Mouse (Mus musculus) layer of hippocampus, adult 11-12 months (tissue): ENCODE measurements at regions not wholly inside any gene's neighbourhood (a gene's known extent, or its start where the extent isn't known, plus 50 kb on each side); places are given as distances from the start of the nearest gene placed in this dataset.

Experiments used
- DNase-seq: peaks from one replicate; pipeline ENCODE4 v3.0.0; 2022; ENCODE audit warnings: low spot score

DNA sequence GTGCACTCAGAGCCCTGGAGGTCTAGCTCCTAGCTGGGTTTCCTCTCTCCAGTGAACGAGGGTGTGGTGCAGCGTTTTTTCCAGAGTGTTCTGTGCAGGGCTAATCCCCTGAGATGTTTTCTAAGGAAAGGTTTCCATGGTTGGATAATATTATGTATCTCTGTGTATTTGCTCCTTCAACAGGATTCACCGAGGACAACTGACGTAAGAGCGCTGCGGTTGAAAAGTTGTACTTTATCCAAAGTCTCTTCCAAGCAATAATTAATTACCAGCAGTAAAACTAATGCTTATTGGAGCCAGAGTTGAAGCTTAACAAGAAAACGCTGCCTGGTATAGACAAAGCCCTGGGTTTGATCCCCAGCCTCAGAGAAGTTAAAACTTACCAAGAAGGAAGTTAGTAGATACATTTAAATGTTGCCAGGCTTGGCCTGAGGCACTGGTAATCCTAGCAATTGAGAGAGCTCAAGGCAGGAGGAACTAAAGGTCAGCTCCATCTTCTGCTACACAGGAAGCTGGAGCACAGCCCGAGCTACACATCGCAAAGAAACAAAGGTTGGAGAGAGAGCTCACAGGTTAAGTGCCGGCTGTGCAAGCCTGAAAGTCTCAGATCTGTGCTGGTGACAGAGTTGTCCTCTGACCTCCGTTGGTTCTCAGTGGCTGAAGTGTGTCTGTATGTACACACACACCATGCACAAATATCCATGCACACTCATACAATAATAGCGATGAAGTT, 51.2 kb upstream of the Rap1b start:
- no peak for DNase-seq

DNA sequence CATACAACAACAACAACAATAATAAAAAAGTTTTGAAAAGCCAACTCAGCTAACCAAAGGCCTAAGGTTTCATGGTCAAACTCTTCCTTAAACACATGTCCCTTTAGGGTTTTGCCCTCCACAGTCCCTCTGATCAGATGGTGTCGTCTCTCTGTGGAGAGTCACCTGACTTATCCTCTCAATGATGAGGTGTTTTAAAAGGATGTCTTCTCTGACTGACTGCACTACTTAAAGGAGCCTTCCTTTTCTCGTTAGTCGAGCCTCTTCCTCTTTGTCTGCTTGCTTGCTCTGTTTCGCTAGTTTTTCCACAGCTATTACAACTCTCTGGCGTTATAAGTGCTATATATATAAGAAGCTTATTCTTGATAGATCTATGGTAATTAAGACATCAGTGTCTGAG, 51.9 kb upstream of the Rap1b start:
- no peak for DNase-seq

DNA sequence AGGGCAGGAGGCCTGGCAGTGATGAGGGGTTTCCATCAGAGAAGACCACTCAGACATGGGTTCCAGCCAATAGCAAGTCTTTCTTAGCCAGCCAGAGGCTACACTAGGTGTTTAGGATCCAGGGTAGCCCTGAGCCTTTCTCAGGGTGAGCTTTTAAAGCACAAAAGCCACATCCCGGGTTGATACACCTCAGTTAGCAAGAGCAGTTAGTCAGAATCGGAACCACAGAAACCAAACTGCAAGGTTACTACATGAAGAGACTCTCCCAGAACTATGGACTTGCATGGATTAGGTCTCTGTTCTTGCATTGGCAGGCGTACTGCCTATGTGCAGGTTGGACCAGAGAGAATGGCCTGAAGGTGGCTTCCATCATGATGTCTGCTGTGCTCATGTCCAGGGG, 52.6 kb upstream of the Rap1b start:
- no peak for DNase-seq

DNA sequence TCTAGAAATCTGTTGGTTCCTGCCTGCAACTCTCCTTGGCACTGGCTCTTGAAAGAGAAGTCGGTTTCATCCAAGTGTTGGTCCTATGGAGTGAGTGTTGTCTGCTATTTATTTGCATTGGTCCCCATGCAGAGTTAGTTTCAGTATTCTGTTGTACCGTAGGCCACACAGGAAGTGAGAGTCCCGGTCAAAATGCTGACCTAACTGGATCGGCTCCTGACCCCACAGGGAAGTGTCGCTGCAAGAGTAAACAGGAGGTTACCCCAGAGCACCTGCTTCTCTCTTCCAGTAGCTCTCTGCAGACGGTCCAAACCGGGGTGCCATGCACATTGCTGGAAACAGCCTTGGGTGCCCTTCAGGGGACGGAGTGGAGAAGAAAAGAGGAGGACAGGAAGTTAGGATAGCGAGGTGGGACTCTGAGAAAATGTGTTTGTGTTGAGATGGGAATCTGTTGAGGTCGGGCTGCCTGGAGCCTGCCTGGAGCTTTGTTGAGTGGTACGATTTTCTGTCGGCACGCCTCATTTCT, 53.6 kb upstream of the Rap1b start:
- peak; percentile 32 for DNase-seq

DNA sequence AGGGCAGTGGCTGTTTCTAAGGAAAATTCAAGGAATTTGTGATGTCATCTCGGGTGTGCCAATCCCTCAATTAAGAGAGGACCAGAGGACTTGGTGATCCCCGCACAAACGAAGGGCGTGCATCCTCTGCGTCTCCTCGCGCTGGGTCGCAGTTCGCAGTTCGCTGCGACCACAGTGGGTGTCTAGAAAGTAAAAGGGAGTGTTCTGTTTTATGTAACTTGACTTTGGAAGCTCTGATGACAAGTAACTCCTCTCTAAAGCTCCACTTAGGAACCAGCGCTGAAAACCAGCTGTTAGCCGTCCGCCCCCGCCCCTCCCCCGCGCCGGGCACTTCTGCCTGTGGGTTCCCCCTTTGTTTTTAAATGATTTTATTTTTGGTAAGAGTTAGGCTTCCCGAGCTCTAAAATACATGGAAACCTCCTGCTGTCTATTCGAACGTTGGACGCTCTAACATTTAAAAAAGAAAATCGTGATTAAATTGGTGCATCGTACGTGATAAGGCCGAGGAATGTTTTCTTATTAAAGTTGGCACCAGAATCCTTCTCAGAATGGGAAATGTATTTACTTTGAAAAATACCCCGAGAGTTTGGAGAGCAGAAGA, 59.9 kb upstream of the Rap1b start:
- DNase-seq: peak; percentile 17

DNA sequence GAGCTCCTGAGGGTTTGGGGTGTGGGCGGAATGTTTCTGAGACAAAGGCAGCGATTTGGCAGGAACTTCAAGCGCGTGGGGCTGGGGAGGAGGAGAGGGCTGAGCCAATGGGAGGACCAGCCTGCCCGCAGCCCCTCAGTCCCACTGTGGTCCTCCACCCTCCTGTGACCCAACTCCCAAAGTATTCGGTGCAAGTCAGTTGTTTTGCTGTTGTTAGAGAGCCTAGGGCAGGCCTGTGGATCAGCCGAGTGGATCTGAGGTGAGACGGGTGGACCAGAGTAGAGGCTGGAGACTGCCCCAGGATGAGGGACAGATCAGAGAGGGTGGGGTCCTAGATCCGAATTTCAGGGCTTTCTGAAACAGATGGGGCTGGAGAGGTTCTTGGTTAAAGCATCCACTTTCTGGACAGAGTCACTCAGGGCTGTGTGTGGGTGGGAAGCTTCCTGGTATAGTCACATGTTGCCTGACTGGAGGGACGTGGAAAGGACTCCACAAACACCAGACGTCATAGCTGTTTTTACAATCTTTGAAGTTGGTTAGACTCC, 60.5 kb upstream of the Rap1b start:
- peak; percentile 68 for DNase-seq

DNA sequence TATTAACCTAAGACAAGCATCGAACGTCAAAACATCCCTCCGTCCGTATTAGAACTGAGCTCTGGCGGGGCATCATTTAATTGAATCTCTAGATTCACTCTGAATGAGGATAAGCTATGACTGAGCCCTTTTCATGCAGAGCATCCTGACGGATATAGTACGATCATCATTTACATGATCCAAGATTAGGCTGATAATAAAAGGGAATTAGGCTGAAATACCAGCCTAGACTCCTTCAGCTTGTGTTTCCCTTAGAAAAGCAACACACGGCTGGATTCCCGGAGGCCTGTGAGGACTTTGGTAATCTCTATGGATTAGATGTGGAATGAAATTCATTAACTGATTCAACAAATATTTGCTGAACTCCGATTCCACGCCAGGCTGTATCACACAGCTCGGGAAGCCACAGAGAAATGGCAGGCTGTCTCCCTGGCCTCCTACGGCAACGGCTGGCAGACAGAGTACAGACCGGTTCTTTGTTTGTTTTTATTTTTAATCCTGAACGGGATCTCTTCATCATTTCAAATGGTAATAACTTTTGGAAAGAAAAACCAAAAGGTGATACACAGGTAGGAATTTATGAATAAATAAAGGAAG, 62.3 kb upstream of the Rap1b start:
- DNase-seq: no peak

DNA sequence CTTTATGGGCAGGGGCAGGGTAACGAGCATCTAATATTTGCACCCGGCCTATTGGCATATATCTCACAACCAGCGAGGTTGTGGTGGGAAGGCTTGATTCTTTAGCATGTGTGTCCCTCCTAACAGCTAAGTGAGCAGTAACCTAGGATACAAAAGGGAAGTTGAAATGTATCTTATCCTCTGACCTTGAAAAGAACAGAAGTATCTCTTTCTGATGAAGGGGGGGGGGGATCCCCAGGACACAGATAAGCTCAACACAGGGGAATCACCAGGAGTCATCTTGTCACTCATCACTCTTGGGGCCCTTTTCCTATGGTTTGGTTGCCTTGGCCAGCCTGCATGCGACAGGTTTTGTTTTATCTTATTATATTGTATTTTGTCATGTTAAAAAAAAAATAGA, 63.3 kb upstream of the Rap1b start:
- DNase-seq: no peak

DNA sequence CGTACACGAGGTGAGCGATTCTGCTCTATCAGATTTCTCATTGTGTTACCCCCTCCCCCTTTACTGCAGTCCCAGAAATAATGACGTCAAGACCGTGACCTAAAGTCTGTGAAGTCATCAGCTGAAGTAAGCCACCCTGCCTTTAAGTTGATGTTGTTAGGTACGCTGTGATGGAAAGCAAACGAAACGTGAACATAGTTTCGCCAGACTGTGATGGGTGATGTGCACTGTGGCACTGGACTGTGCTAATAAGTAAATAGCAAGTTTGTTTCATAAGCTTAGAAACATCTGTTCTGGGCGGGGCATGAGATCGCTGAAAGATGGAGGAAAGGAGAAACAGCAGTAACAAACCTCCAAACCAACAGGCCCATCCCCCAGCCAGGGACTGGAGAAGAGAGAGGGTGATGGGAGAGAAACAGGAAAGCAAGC, 64.0 kb upstream of the Rap1b start:
- no peak for DNase-seq

DNA sequence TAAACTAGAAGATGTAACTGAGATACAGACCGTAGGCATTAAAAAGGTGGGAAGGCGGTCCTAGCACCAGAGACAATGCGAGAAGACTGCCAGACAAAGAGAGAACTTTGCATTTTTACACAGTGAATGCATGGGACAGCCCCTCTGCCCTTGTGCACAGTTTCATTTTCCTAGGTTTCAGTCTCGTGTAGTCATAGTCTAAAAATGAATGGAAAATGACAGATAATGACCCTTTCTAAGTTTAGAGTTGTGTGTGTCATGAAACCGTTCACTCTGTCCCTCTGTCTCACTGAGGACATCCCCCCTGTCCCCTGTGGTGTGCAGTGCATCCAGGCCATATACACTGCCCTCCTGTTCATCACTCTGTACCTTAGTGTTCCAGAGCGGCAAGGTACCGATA, 64.6 kb upstream of the Rap1b start:
- no peak for DNase-seq

DNA sequence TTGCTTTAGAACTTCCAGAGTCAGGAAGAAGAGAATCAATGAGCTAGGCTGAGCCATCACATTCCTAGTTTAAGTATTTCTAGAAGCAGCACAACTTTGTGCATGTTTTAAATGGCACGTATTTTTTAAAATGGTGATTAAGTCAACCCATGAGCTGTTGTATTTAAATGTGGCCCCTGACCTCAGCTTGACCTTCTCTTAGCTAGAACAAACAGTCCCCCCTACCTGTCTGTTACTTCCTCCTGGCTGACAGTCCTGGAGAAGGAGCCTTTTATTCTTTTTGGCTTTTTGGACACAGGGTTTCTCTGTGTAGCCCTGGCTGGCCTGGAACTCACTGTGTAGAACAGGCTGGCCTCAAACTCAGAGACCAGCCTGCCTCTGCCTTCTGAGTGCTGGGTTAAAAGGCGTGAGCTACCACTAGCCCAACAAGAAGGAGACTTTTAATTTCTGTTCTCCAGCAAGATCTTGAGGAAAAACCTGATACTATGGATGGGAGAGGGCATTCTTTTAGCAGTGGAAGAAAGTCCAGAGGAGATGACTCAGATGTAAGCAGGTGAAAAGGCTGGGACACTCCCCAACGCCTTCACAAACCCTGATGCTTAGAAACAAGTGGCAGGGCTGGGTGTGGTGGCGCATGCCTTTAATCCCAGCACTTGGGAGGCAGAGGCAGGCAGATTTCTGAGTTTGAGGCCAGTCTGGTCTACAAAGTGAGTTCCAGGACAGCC, 69.3 kb upstream of the Rap1b start:
- DNase-seq: no peak

DNA sequence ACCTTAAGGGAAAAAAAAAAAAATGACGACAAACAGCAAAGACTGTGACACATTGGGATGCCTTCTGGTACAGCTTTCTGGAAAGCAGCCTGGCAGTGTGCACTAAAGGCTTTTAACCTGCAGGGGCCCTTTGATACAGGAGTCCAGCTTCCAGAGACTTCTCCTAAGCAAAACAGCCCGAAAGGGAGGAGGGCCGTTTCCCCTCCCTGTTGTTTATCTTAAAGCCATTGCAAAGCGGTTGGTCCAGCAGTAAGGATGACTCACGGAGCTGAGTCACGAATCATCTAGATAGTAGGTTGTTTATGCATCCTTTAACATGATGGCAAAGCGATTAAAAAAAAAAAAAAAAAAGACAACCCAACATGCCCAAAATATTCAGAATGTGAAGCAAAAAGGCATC, 70.4 kb upstream of the Rap1b start:
- no peak for DNase-seq

DNA sequence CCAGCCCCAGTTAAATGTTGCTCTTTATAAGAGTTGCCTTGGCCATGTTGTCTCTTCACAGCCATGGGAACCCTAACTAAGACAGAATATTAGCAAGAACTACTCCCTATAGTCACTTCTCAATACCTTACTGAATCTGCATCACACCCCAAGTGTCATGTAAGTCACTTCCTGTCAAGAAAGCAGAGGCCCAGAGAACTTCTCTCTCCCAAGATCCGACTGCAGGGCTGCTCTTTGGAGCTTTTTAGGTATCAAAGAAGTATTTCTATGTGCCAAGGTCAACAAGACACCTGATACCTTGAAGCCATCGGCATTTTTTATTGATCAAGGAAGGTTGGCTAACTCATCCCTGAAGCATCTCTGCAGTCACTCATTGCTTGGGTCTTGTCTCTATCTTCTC, 72.0 kb upstream of the Rap1b start:
- no peak for DNase-seq

DNA sequence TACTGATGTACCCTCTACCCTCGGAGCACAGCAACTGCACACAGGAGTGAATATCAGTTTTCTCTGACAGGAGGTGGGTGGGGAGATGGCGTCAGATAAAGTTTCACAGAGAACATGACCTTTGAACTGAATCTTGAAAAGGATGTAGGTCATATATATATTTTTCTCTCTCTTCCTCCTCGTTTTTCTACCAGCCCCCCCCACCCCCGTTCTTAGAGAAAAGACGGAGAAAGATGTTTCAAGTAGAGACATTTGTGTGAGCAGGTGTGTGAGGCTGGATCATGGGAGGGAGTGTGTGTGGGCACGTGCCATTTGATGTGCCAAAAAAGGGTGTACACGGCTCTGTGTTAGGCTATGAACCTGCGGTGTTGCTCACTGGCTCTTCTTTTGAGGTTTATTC, 72.8 kb upstream of the Rap1b start:
- no peak for DNase-seq

DNA sequence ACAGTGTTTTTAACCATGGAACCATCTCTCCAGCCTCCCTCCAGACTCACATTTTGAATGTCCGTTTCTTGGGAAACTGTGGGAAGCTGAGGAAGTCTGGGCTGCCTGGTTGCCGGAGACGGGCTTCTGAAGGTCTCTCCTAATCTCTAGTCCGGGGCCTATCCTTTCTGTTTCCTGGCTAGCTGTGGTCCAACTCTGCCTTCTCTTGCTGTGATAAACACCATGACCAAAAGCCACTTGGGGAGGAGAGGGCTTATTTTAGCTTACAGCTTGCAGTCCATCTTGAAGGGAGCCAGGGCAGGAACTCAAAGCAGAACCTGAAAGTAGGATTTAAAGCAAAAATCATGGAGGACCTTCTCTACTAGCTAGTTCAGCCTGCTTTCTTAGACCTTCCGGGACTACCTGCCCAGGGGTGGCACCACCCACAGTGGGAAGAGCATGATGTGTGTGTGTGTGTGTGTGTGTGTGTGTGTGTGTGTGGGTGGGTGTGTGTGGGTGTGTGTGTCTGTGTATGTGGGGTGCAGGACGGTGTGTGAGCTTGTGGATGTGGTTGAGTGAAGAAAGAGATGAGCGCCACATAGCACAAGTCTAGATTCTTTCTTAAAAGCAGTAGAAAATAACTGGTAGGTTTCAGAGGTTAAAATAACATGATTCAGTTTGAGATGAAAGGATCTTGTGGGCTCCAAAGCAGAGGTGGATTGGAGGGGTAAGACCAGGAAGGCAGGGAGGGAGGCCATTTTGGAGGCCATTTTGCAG, 73.5 kb upstream of the Rap1b start:
- DNase-seq: no peak

DNA sequence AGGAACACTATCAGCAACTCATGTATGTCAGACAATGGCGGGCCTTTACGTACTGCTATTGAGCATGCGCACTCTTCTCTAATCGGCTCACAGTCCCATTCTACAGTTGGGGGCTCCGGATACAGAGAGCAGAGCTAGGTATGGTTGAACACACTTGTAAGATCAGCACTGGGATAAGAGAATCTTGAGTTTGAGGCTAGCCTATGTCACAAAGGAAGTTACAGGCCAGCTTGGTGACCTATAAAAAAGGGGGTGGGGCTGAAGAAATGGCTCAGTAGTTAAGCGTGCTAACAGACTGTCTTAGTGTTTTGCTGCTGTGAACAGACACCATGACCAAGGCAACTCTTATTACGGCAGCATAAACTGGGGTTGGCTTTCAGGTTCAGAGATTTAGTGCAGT, 79.4 kb upstream of the Rap1b start:
- DNase-seq: no peak

DNA sequence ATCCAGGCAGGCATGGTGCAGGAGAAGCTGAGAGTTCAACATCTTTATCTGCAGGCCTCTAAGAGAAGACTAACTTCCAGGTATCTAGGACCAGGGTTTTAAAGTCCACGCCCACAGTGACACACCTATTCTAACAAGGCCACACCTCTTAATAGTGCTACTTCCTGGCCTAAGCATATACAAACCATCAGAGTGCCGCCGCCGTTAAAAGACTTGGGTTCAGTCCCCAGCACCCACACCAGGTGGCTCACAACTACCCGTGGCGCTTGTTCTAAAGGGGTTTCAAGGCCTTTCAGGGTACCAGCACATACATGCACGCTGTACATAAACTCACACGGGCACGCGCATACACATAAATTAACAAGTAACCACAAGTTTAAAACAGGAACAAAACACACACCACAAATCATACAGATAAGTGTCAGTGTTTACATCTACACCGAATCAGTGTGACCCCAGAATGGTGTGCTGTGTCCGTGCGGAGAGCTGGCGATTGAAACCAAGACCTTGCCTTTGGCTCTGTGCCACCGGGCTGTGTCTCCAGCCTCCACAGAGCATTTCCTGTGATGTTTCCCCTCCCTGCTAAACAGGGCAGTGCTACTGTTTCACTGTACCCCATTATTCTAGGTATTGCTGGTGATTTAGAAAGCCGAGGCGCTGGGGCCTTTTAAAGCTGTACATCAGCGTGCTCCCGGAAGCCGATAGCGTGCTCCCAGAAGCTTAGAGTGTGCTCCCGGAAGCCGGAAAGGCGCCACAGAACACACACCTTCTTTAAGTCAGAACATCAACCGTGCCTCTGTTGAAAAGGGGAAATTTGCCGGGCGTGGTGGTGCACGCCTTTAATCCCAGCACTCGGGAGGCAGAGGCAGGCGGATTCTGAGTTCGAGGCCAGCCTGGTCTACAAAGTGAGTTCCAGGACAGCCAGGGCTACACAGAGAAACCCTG, 80.0 kb upstream of the Rap1b start:
- no peak for DNase-seq

DNA sequence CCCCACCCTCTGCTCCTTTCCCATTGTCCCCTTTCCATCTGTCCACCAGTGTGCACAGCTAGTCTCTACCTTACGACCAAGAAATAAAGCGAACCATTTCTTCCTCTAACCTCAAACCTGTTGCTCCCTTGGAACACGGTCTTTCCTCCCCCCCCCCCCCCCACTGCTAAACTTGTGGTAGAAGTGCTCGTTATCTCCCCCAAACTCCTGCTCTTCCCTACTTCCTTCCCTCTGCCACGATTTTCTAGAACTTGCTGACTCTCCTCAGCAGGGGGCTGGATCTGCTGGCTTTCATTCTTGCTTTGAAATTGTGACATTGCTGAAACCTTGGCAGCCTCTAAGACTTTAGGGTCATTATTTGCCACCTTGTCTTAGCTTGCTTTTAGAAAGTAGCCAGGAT, 83.2 kb upstream of the Rap1b start:
- no peak for DNase-seq

DNA sequence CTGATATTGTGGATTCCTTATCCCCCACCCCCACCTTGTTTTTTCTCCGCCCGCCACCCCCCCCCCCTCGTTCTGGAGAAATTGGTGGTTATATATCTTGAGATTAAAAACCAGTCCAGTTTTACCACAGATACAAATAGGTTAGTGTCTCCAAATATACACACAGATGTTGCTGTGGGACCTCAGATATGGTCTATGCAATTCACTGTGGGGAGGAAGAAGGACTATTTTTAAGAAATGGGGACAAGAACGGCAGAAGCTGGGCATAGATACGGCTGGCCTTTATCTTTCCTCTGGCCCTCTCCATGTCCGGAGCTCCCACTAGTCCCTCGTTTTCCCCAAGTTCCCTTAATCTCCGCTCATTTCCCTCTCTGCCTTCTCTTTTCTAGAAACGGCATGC, 89.0 kb upstream of the Rap1b start:
- DNase-seq: no peak

DNA sequence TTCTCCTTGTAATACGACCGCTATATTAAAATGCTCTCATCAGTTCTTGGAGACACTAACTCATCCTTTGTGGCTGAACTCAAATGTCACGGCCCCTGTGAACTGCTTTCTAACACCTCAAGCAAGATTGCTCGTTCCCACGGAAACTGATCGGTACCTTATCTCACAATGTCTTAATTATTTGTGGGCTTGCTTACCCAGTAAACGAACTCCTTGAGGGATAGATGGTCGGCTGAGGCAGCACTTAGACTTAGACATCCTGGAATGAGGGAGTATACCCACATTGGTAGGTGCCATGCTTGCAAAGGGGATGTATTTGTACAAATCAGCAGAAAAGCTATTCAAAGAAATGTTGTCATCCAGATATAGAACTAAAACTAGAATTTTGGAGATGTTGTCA, 92.9 kb upstream of the Rap1b start:
- DNase-seq: no peak
